Mouse (Mus musculus) bone marrow, adult 2 months (tissue): ENCODE results near the gene Ntng1.

Source experiments
- CTCF ChIP-seq: fragments of 200-500 bp; IDR thresholded peaks from 2 replicates; pipeline ENCODE4 v1.5.1; 2011; ENCODE audit warnings: low read length, control low read depth; ENCODE audit not compliant: control insufficient read depth, insufficient read depth
- POLR2A ChIP-seq: fragments of 200-500 bp; IDR thresholded peaks from 2 replicates; pipeline ENCODE4 v1.6.1; 2011; ENCODE audit warnings: low read depth, mild to moderate bottlenecking, control low read depth, low read length, borderline replicate concordance; ENCODE audit not compliant: control insufficient read depth

DNA sequence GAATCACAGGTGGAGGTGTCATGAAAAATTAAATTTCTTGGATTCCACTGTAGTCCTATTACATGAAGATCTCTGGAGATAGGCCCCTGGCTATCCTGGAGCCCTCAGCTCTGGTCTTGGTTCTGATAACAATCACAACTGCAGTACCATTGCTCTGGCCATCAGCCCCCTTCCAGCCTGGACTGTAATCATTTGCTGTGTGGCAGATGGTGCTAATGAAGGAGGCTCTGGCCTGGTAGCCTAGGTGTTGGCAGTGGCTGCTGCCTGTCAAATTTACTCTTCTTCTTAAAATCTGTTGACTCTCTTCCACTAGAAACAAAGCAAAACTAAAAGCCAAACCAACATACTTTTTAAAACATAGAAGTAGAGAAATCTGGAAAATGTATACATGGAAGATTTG, 173.6 kb downstream of the Ntng1 start:
- no peak for TF ChIP-seq CTCF
- no peak for TF ChIP-seq POLR2A
